Mouse (Mus musculus): ENCODE measurements at regions not wholly inside any gene's neighbourhood (a gene's known extent, or its start where the extent isn't known, plus 50 kb on each side); places are given as distances from the start of the nearest gene placed in this dataset.

GRCm38 (mm10) chr10:111365011-111365410 lies 66.5 kb downstream of the Bbs10 start:
- TF ChIP-seq CTCF (IDR thresholded peaks at IDR 0.05; ENCODE audit: insufficient read depth, low read depth, low read length) (no peak), POLR2A (IDR thresholded peaks at IDR 0.05; ENCODE audit: insufficient read depth, low read depth, low read length) (no peak)
